ENCODE assay signal across 8 mouse cellular contexts in the genomic region with DNA sequence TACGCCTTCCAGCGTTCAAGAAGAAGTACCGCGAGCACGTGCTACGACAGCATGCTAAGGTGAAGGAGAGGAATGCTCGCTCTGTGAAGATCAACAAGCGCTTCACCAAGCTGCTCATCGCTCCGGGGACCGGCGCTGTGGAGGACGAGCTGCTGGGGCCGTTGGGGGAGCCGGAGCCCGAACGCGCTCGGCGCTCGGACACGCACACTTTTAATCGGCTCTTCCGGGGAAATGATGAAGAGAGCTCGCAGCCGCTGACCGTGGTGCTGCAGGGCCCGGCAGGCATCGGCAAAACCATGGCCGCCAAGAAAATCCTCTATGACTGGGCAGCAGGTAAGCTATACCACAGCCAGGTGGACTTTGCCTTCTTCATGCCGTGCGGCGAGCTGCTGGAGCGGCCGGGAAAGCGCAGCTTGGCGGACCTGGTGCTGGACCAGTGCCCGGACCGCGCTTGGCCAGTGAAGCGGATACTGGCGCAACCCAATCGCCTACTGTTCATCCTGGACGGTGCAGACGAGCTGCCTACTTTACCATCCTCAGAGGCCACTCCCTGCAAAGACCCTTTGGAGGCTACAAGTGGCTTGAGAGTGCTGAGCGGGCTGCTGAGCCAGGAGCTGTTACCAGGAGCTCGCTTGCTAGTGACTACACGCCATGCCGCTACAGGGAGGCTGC. TPM values are rescaled to one million over a fixed set of nuclear protein-coding genes. Genes with fewer than 3 reads are reported as not detected.
DNase-seq lines count a peak whose midpoint lies in the region; ATAC-seq and TF ChIP-seq lines count a peak whose summit lies in the region.

No protein-coding gene starts in this region.

- 1% methylated on average over 49 of the region's 49 CpGs for WGBS in spleen, adult 2 months
- under 1% methylated on average over 49 of the region's 49 CpGs for WGBS in kidney, adult 2 months
- under 1% methylated on average over 49 of the region's 49 CpGs for WGBS in lung, embryonic 15.5 days

- TF ChIP-seq POLR2A in spleen, adult 2 months (IDR thresholded peaks at IDR 0.05; ENCODE audit: low read depth, low read length): no peak
- TF ChIP-seq POLR2A in kidney, adult 2 months (IDR thresholded peaks at IDR 0.05; ENCODE audit: low read depth, low read length): no peak

- no peaks in the 10 kb centered on the region for H3K9me3 ChIP-seq in lung, embryonic 15.5 days

- peak; percentile 33; the same call in 1 of the 2 replicates for ATAC-seq in lung, embryonic 15.5 days (ENCODE audit: borderline replicate concordance, extremely low read depth, low FRiP score, low TSS enrichment)

- peak overlapping the region; percentile 18; the same call in 1 of the 2 replicates for H3K4me3 ChIP-seq in spleen, adult 2 months (ENCODE audit: extremely low read depth, insufficient read depth, insufficient read length)
- peak overlapping the region; percentile 42 for H3K4me3 ChIP-seq in kidney, adult 2 months (ENCODE audit: insufficient read depth, low read depth, low read length)
- peak overlapping the region; percentile 31 for H3K4me3 ChIP-seq in lung, embryonic 15.5 days

- H3K27ac ChIP-seq in spleen, adult 2 months (ENCODE audit: insufficient read depth, low read length): no peak overlapping the region
- H3K27ac ChIP-seq in kidney, adult 2 months (ENCODE audit: insufficient read depth, low read depth, low read length): peak overlapping the region; percentile 33
- no peak overlapping the region for H3K27ac ChIP-seq in lung, embryonic 15.5 days

- DNase-seq in spleen, adult 2 months (ENCODE audit: low read depth in 1 of 2, low spot score in 2 of 2): no peak
- no peak for DNase-seq in spleen, adult 18-20 months
- DNase-seq in cerebellum, adult 9-11 months: peak; percentile 85
- peak; percentile 48 for DNase-seq in gastrocnemius, postnatal 14 days
- DNase-seq in kidney, adult 2 months: peak; percentile 96
- DNase-seq in retina, embryonic 14.5 days (ENCODE audit: low spot score): peak; percentile 40
- no peak for DNase-seq in natural killer cell, adult 2 months (ENCODE audit: low spot score in 2 of 2)

- TF ChIP-seq CTCF in spleen, adult 2 months (IDR thresholded peaks at IDR 0.05; ENCODE audit: extremely low read depth, insufficient read depth, insufficient read length, insufficient replicate concordance): no peak
- TF ChIP-seq CTCF in kidney, adult 2 months (conservative IDR thresholded peaks at IDR 0.05; ENCODE audit: insufficient read depth, insufficient read length, low read depth, low read length): peak; percentile 31

- peaks cover 13% of the 10 kb centered on the region for H3K27me3 ChIP-seq in spleen, adult 2 months (ENCODE audit: control insufficient read depth, insufficient read depth, low read length)
- H3K27me3 ChIP-seq in kidney, adult 2 months (replicated peaks; ENCODE audit: control insufficient read depth, insufficient read depth, low read length): no peaks in the 10 kb centered on the region
- H3K27me3 ChIP-seq in lung, embryonic 15.5 days: peaks cover 76% of the 10 kb centered on the region

- intact Hi-C loops in gastrocnemius, postnatal 14 days (cut with DNase I; ENCODE audit: low total_unique reads): no loop called here

- peaks cover 4% of the 10 kb centered on the region; the same call in 1 of the 2 replicates for H3K4me1 ChIP-seq in spleen, adult 2 months (ENCODE audit: control insufficient read depth, insufficient read depth, insufficient read length)
- peaks cover 21% of the 10 kb centered on the region for H3K4me1 ChIP-seq in kidney, adult 2 months (ENCODE audit: control insufficient read depth, insufficient read depth, low read length)
- peaks cover 11% of the 10 kb centered on the region for H3K4me1 ChIP-seq in lung, embryonic 15.5 days

- peak overlapping the region; percentile 65 for H3K4me2 ChIP-seq in lung, embryonic 15.5 days

- no peak overlapping the region for H3K9ac ChIP-seq in lung, embryonic 15.5 days

- no peaks in the 10 kb centered on the region for H3K36me3 ChIP-seq in spleen, adult 2 months (ENCODE audit: control insufficient read depth, insufficient read depth, low read length)
- H3K36me3 ChIP-seq in kidney, adult 2 months (ENCODE audit: control insufficient read depth, insufficient read depth, low read length): no peaks in the 10 kb centered on the region
- no peaks in the 10 kb centered on the region for H3K36me3 ChIP-seq in lung, embryonic 15.5 days

RNA-seq across cellular contexts. Expression of gene Nlrp6, which starts 1.8 kb away (rescaled TPM):
- polyA plus RNA-seq in spleen, adult 2 months (2012; rRNA removed): 0.12 and 0.32 TPM in 2 replicates
- not detected for total RNA-seq in gastrocnemius, postnatal 14 days (2021)
- polyA plus RNA-seq in kidney, adult 2 months (2012; rRNA removed): 56.6 and 70.7 TPM in 2 replicates
- polyA plus RNA-seq in lung, embryonic 15.5 days (2015; fragmentation: Nextera tagmentation; extraction: Ambion mirVana): 0.26 and 0.72 TPM in 2 replicates

RNA-seq across cellular contexts. Expression of gene Pgghg, which starts 18.7 kb away (rescaled TPM):
- 21.2 and 26.0 TPM in 2 replicates for polyA plus RNA-seq in spleen, adult 2 months (2012; rRNA removed)
- 1 to 10 TPM; 6.7 to 6.9 TPM for total RNA-seq in gastrocnemius, postnatal 14 days (2021)
- 58.0 and 71.2 TPM in 2 replicates for polyA plus RNA-seq in kidney, adult 2 months (2012; rRNA removed)
- 18.7 and 21.0 TPM in 2 replicates for polyA plus RNA-seq in lung, embryonic 15.5 days (2015; fragmentation: Nextera tagmentation; extraction: Ambion mirVana)

RNA-seq across cellular contexts. Expression of gene Cox8b, which starts 22.3 kb away (rescaled TPM):
- polyA plus RNA-seq in spleen, adult 2 months (2012; rRNA removed): not detected in 2 replicates
- total RNA-seq in gastrocnemius, postnatal 14 days (2021): 1,000 to 10,000 TPM; 1,269 to 1,458 TPM
- polyA plus RNA-seq in kidney, adult 2 months (2012; rRNA removed): 111 and 188 TPM in 2 replicates
- polyA plus RNA-seq in lung, embryonic 15.5 days (2015; fragmentation: Nextera tagmentation; extraction: Ambion mirVana): 6.2 and 8.5 TPM in 2 replicates

RNA-seq across cellular contexts. Expression of gene Ifitm5, which starts 27.6 kb away (rescaled TPM):
- 1.2 and 1.3 TPM in 2 replicates for polyA plus RNA-seq in spleen, adult 2 months (2012; rRNA removed)
- not detected for total RNA-seq in gastrocnemius, postnatal 14 days (2021)
- polyA plus RNA-seq in kidney, adult 2 months (2012; rRNA removed): 0.87 and 1.4 TPM in 2 replicates
- polyA plus RNA-seq in lung, embryonic 15.5 days (2015; fragmentation: Nextera tagmentation; extraction: Ambion mirVana): 2.8 and 4.0 TPM in 2 replicates

RNA-seq across cellular contexts. Expression of gene Gm45717, which starts 33.2 kb away (rescaled TPM):
- not detected in 2 replicates for polyA plus RNA-seq in spleen, adult 2 months (2012; rRNA removed)
- total RNA-seq in gastrocnemius, postnatal 14 days (2021): not detected
- polyA plus RNA-seq in kidney, adult 2 months (2012; rRNA removed): 0.27 TPM in 1 of 2 replicates, not detected in the other
- polyA plus RNA-seq in lung, embryonic 15.5 days (2015; fragmentation: Nextera tagmentation; extraction: Ambion mirVana): not detected in 2 replicates

Comparison
In these comparisons a context has a peak if more than half of its experiments do, and no peak if none do; other contexts are left out.
1. DNase-seq: peak in cerebellum, adult 9-11 months (single experiment), gastrocnemius, postnatal 14 days (single experiment), kidney, adult 2 months (single experiment) and retina, embryonic 14.5 days (single experiment); none in spleen, adult 2 months (0 of 2), spleen, adult 18-20 months (0 of 2) and natural killer cell, adult 2 months (0 of 2).
2. RNA of gene Nlrp6, which starts 1.8 kb away (polyA plus RNA-seq): 56.6 to 70.7 TPM in kidney, adult 2 months; 0.26 to 0.72 TPM in lung, embryonic 15.5 days and 0.12 to 0.32 TPM in spleen, adult 2 months; every median in the first group is over 10 times any median in the second.
3. RNA of gene Cox8b, which starts 22.3 kb away (polyA plus RNA-seq): 111 to 188 TPM in kidney, adult 2 months; 6.2 to 8.5 TPM in lung, embryonic 15.5 days and not detected in spleen, adult 2 months; every median in the first group is over 10 times any median in the second.
4. Peak in every context shown above with its lines, with median percentiles within 50 percentile points of each other: H3K4me3 ChIP-seq.